Mouse (Mus musculus) heart, embryonic 16.5 days (tissue): Measurements from ENCODE around the gene Cpne9. TPM values are rescaled to one million over a fixed set of nuclear protein-coding genes. Genes with fewer than 3 reads are reported as not detected.

Source experiments
- ATAC-seq: fragments of 200-750 bp; cut with Nextera tagmentation; replicated peaks from 2 replicates; pipeline ENCODE4 v1.8.0; 2017; ENCODE audit warnings: moderate number of reproducible peaks; ENCODE audit not compliant: insufficient read depth, low FRiP score; ENCODE audit errors: extremely low read depth
- H3K27ac ChIP-seq: fragments of 300-500 bp; sonication (generic); 2 replicates; pipeline ENCODE4 v1.5.1; 2014; ENCODE audit warnings: mild to moderate bottlenecking, low read length, control low read depth, moderate library complexity
- H3K27me3 ChIP-seq: fragments of 300-500 bp; sonication (generic); 2 replicates; pipeline ENCODE4 v1.6.1; 2014; ENCODE audit warnings: low read length, mixed read lengths; ENCODE audit not compliant: control insufficient read depth, insufficient read depth
- H3K36me3 ChIP-seq: fragments of 300-500 bp; sonication (generic); 2 replicates; pipeline ENCODE4 v1.6.1; 2014; ENCODE audit not compliant: control insufficient read depth, insufficient read depth
- H3K4me1 ChIP-seq: fragments of 300-500 bp; sonication (generic); 2 replicates; pipeline ENCODE4 v1.6.1; 2014; ENCODE audit warnings: low read length, mixed read lengths; ENCODE audit not compliant: control insufficient read depth, insufficient read depth
- H3K4me2 ChIP-seq: fragments of 300-500 bp; sonication (generic); 2 replicates; pipeline ENCODE4 v1.6.1; 2014; ENCODE audit warnings: low read depth, mild to moderate bottlenecking, control low read depth, low read length
- H3K4me3 ChIP-seq: fragments of 300-500 bp; sonication (generic); 2 replicates; pipeline ENCODE4 v1.5.1; 2014; ENCODE audit warnings: mild to moderate bottlenecking, control low read depth, low read length
- H3K9ac ChIP-seq: fragments of 300-500 bp; sonication (generic); 2 replicates; pipeline ENCODE4 v1.6.1; 2014; ENCODE audit warnings: low read length, control low read depth
- H3K9me3 ChIP-seq: fragments of 300-500 bp; sonication (generic); replicated peaks from 2 replicates; pipeline ENCODE4 v1.6.1; 2016; ENCODE audit warnings: low read length; ENCODE audit not compliant: control insufficient read depth
- WGBS: fragments of 180-500 bp; shearing (Covaris S2); extraction: QIAGEN DNeasy Blood & Tissue Kit; methylation state at CpG from one replicate; pipeline ENCODE4 v1.1.7; 2014; 5-methylcytosine and 5-hydroxymethylcytosine counted together
- polyA plus RNA-seq: library from polyadenylated mRNA; unstranded; fragments of >200 nt; fragmentation: Nextera tagmentation; extraction: Ambion mirVana; gene quantifications from 2 replicates; pipeline ENCODE4 v1.2.1, GENCODE M21; 2015

The Cpne9 gene
- polyA plus RNA-seq, 1 experiment from 2014 or later = 0.11 TPM

- H3K27ac ChIP-seq = peak within 1 kb of the TSS; percentile 83
- no peaks in the 10 kb centered on the region for H3K9me3 ChIP-seq
- H3K4me2 ChIP-seq = peak within 1 kb of the TSS; percentile 87
- peak within 1 kb of the TSS; percentile 87 for H3K4me3 ChIP-seq
- 10% methylated on average over 32 of the region's 32 CpGs for WGBS
- H3K4me1 ChIP-seq = peaks cover 28% of the 10 kb centered on the region
- H3K9ac ChIP-seq = peak within 1 kb of the TSS; percentile 96
- peak; percentile 88 for ATAC-seq
- H3K27me3 ChIP-seq = no peaks in the 10 kb centered on the region
- H3K36me3 ChIP-seq = peaks cover 15% of the 10 kb centered on the region
Observed at GRCm38 (mm10) chr6:113343177-113344092, 61.3 kb downstream of the Cpne9 start, which contains the start of gene Camk1. Gene Camk1, minus strand, starts transcription at chr6:113343984.

- H3K9me3 ChIP-seq = no peaks in the 10 kb centered on the region
- peaks cover 28% of the 10 kb centered on the region for H3K4me1 ChIP-seq
- peak overlapping the region; percentile 96 for H3K9ac ChIP-seq
- H3K36me3 ChIP-seq = peaks cover 9% of the 10 kb centered on the region
- peak overlapping the region; percentile 87 for H3K4me3 ChIP-seq
- peak; percentile 62 for ATAC-seq
- H3K4me2 ChIP-seq = peak overlapping the region; percentile 87
- H3K27ac ChIP-seq = peak overlapping the region; percentile 83
- H3K27me3 ChIP-seq = no peaks in the 10 kb centered on the region
- WGBS = 19% methylated on average over 2 of the region's 2 CpGs
Observed at GRCm38 (mm10) chr6:113344321-113344720, 62.2 kb downstream of the Cpne9 start.

DNA sequence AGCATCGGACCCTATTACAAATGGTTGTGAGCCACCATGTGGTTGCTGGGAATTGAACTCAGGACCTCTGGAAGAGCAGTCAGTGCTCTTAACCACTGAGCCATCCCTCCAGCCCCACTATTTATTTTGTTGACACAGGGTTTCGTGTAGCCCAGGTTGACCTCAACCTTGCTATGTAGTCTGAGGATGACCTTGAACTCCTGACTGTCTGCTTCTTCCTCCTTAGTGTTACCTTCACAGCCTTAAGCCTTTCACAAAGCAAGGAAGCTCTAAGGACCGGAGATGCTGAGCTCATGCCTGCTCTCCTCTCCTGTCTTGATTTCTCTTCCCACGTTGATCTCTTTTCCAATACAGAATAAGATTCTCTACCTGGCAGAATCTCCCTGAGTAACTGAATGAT is 64.8 kb downstream of the Cpne9 start:
- H3K4me3 ChIP-seq = no peak overlapping the region
- H3K27me3 ChIP-seq = no peaks in the 10 kb centered on the region
- ATAC-seq = no peak
- no peak overlapping the region for H3K9ac ChIP-seq
- 73% methylated on average over 4 of the region's 4 CpGs for WGBS
- no peaks in the 10 kb centered on the region for H3K36me3 ChIP-seq
- H3K27ac ChIP-seq = no peak overlapping the region
- H3K4me2 ChIP-seq = no peak overlapping the region
- peaks cover 23% of the 10 kb centered on the region for H3K4me1 ChIP-seq
- no peaks in the 10 kb centered on the region for H3K9me3 ChIP-seq

- Histone ChIP-seq H3K9me3 (no peaks in the 10 kb centered on the region), H3K4me3 (no peak overlapping the region), H3K27ac (no peak overlapping the region), H3K9ac (no peak overlapping the region), H3K4me1 (no peaks in the 10 kb centered on the region), H3K27me3 (no peaks in the 10 kb centered on the region), H3K4me2 (no peak overlapping the region), H3K36me3 (no peaks in the 10 kb centered on the region)
- no peak for ATAC-seq
Observed at GRCm38 (mm10) chr6:113350538-113350937, 68.4 kb downstream of the Cpne9 start.

DNA sequence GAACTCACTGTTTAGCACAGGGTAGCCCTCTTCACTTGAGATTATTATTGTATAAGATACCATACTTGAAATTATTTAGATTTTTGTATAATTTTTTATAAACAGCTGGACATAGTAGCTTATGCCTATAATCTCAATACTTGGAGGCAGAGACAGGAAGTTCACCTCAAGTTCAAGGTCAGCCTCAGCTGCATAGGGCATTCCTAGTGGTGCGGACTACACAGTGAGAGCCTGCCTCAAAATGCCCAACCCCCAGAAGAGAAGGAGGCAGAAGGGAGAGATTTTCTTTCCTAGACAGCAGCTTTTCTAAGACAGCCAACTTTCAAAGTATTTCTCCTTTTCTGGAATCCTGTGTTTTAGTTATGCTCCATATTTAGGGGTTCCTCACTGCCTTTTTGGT is 69.1 kb downstream of the Cpne9 start:
- Histone ChIP-seq H3K27ac (no peak overlapping the region), H3K4me1 (no peaks in the 10 kb centered on the region), H3K4me3 (no peak overlapping the region), H3K36me3 (no peaks in the 10 kb centered on the region), H3K4me2 (no peak overlapping the region), H3K27me3 (no peaks in the 10 kb centered on the region), H3K9me3 (no peaks in the 10 kb centered on the region), H3K9ac (no peak overlapping the region)
- no peak for ATAC-seq
- 68% methylated on average over 1 of the region's 1 CpGs for WGBS

GRCm38 (mm10) chr6:113351653-113352052 is 69.5 kb downstream of the Cpne9 start:
- Histone ChIP-seq H3K4me2 (no peak overlapping the region), H3K27me3 (no peaks in the 10 kb centered on the region), H3K4me3 (no peak overlapping the region), H3K27ac (no peak overlapping the region), H3K36me3 (no peaks in the 10 kb centered on the region), H3K9me3 (no peaks in the 10 kb centered on the region), H3K9ac (no peak overlapping the region), H3K4me1 (no peaks in the 10 kb centered on the region)
- ATAC-seq = no peak
- 57% methylated on average over 10 of the region's 10 CpGs for WGBS

DNA sequence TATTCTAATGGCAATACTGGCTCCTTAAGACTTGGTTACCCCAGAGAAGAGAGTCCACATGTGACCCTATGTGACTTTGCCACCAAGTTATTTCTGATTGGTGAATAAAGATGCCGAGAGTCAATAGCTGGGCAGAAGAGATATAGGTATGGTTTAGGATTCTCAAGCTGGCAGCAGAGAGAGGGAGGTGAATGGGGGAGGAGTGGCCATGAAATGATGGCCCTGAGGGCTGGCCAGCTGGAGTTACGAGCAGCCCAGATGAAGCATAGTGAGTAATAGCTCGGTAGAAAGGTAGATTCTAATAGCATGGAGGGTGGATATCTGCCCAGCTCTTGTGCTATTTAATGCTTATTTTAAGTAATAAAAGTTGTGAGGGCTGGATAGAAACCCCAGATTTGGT is 70.7 kb downstream of the Cpne9 start:
- no peak overlapping the region for H3K9ac ChIP-seq
- no peak overlapping the region for H3K4me3 ChIP-seq
- H3K4me1 ChIP-seq = no peaks in the 10 kb centered on the region
- ATAC-seq = no peak
- no peak overlapping the region for H3K4me2 ChIP-seq
- H3K27ac ChIP-seq = no peak overlapping the region
- no peaks in the 10 kb centered on the region for H3K9me3 ChIP-seq
- no peaks in the 10 kb centered on the region for H3K36me3 ChIP-seq
- WGBS = 73% methylated on average over 3 of the region's 3 CpGs
- no peaks in the 10 kb centered on the region for H3K27me3 ChIP-seq

DNA sequence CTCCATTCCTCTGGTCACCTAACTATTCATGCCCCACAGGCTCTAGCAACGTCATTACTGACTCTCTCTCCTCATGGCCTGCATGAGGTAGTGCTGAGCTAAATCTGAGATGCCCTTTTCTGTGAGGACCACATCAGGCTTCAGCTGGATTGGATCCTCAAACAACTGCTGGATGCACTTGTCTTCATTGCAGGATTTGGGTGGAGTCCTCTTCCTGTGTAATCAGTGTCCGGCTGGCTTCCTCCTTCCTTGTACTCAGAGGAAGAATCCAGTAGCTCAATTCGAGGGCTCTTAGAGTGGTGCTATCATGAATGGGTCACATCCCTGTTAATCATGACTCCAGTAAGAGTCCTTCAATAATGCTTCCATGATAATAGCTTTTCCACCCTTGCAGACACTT is 71.6 kb downstream of the Cpne9 start:
- no peak overlapping the region for H3K4me2 ChIP-seq
- 49% methylated on average over 3 of the region's 3 CpGs for WGBS
- no peak for ATAC-seq
- H3K4me1 ChIP-seq = no peaks in the 10 kb centered on the region
- no peaks in the 10 kb centered on the region for H3K27me3 ChIP-seq
- no peaks in the 10 kb centered on the region for H3K9me3 ChIP-seq
- H3K9ac ChIP-seq = no peak overlapping the region
- no peaks in the 10 kb centered on the region for H3K36me3 ChIP-seq
- H3K27ac ChIP-seq = no peak overlapping the region
- no peak overlapping the region for H3K4me3 ChIP-seq
